Mouse (Mus musculus): ENCODE measurements around the gene Ptger3. TPM values are rescaled to one million over a fixed set of nuclear protein-coding genes. Genes with fewer than 3 reads are reported as not detected.

Ptger3 gene
- polyA plus RNA-seq, 1 experiment, result 0.01 TPM

DNA sequence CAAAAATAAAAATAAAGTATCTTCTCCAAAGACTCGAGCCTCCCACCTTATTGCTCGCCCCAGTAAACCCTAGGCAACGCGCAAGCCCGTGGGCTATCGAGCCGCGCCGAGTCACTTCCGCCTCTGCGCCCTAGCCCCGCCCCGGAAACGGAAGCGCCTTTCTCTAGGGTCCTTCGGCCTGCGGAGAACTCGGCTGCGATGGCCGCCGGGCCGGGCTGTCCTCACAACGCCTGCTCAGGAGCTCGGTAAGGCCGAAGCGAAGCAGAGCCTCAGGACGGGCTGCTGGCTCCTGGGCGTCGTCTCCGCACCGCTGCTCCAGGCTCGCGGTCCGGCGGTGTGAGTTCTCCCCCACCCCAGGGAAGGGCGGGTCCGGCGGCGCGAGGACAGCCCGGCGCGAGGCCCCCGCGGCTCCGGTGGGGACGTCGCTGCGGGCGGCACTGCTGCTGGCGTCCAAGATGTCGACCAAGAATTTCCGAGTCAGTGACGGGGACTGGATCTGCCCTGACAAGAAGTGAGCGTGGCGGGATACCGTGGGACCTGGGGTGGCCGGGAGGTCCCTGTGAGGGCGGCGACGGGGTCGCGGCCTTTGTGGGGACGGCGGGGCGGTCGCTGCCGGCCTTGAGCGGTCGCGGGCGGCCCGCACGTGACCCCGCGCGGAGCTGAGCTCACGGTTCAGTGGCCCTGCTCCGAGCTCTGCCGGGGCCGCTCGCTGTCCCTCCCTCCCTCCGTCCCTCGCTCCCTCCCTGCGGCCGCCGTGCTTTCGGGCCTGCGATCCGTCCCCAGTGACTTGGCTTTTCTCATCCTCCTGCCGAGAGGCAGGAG lies 32.5 kb upstream of the Ptger3 start, which contains the start of gene Zranb2:
TSS of gene Zranb2 (plus strand) at position 197 of the 822 bp plus-strand sequence.
- H3K79me3 ChIP-seq (ENCODE audit: low read depth), result peaks cover 45% of the 10 kb centered on the region
- H3K27me3 ChIP-seq (ENCODE audit: control insufficient read depth, insufficient read depth, insufficient read length), result no peaks in the 10 kb centered on the region
- H3ac ChIP-seq (ENCODE audit: control insufficient read depth, insufficient read length, low read depth), result peak within 1 kb of the TSS; percentile 99
- peaks cover 51% of the 10 kb centered on the region for H3K79me2 ChIP-seq (ENCODE audit: control insufficient read depth, insufficient read depth)
- peak within 1 kb of the TSS; percentile 74 for H3K4me3 ChIP-seq (ENCODE audit: insufficient read depth, poor library complexity, severe bottlenecking)
- peak; percentile 70 for TF ChIP-seq USF1 (IDR thresholded peaks at IDR 0.05; ENCODE audit: low read depth)
- peak; percentile 99 for TF ChIP-seq MAX (IDR thresholded peaks at IDR 0.05)
- no peak for TF ChIP-seq CTCF (IDR thresholded peaks at IDR 0.05; ENCODE audit: control insufficient read depth, insufficient read depth, insufficient read length)
- H3K36me3 ChIP-seq (ENCODE audit: control insufficient read depth, insufficient read depth), result peaks cover 36% of the 10 kb centered on the region

- Histone ChIP-seq H3K27me3 (ENCODE audit: control insufficient read depth, insufficient read depth, insufficient read length) (no peaks in the 10 kb centered on the region), H3K36me3 (ENCODE audit: control insufficient read depth, insufficient read depth) (peaks cover 43% of the 10 kb centered on the region), H3K79me3 (ENCODE audit: low read depth) (peaks cover 47% of the 10 kb centered on the region), H3ac (ENCODE audit: control insufficient read depth, insufficient read length, low read depth) (peak overlapping the region; percentile 99), H3K79me2 (ENCODE audit: control insufficient read depth, insufficient read depth) (peaks cover 59% of the 10 kb centered on the region), H3K4me3 (ENCODE audit: insufficient read depth, poor library complexity, severe bottlenecking) (peak overlapping the region; percentile 74)
- TF ChIP-seq MYOD1 (IDR thresholded peaks at IDR 0.05; ENCODE audit: control insufficient read depth, insufficient read length, low read depth) (no peak), CTCF (IDR thresholded peaks at IDR 0.05; ENCODE audit: control insufficient read depth, insufficient read depth, insufficient read length) (no peak)
Observed at GRCm38 (mm10) chr3:157534786-157535415, 31.8 kb upstream of the Ptger3 start.

DNA sequence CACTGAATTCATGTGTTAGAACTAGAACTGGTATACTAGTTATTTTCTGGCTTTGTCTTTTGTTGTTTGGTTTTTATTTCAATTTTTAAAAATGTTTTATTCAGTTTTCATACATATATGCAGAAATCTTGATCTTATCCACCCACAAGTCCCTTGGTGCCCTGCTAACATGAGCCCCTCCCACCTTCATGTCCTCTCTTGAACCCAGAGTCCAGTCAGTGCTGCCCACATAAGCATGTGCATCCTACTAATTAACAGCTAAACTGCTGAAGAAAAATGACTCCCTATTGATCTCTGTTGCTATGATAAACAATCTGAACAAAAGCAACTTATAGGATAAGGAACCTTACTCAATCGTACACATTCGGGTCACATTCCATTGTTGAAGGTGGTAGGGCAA lies 17.4 kb upstream of the Ptger3 start:
- no peak for TF ChIP-seq CEBPB (IDR thresholded peaks at IDR 0.05; ENCODE audit: low read depth)
- no peak for TF ChIP-seq FOSL1 (IDR thresholded peaks at IDR 0.05; ENCODE audit: insufficient read depth, low read length, poor library complexity, severe bottlenecking)
- TF ChIP-seq CTCF (IDR thresholded peaks at IDR 0.05; ENCODE audit: control insufficient read depth, insufficient read depth, insufficient read length), result no peak
- no peak for TF ChIP-seq MYOD1 (IDR thresholded peaks at IDR 0.05; ENCODE audit: control insufficient read depth, insufficient read length, low read depth)
- TF ChIP-seq MAX (IDR thresholded peaks at IDR 0.05), result no peak
- TF ChIP-seq USF1 (IDR thresholded peaks at IDR 0.05; ENCODE audit: low read depth), result no peak
- no peak for TF ChIP-seq MYOG (IDR thresholded peaks at IDR 0.05; ENCODE audit: control insufficient read depth, extremely low read depth, insufficient read length)
- no peaks in the 10 kb centered on the region for H3K27me3 ChIP-seq (ENCODE audit: control insufficient read depth, insufficient read depth, insufficient read length)
- no peak overlapping the region for H3K4me3 ChIP-seq (ENCODE audit: insufficient read depth, poor library complexity, severe bottlenecking)
- peaks cover 64% of the 10 kb centered on the region for H3K36me3 ChIP-seq (ENCODE audit: control insufficient read depth, insufficient read depth)
- no peak overlapping the region for H3ac ChIP-seq (ENCODE audit: control insufficient read depth, insufficient read length, low read depth)
- no peaks in the 10 kb centered on the region for H3K79me2 ChIP-seq (ENCODE audit: control insufficient read depth, insufficient read depth)
- no peaks in the 10 kb centered on the region for H3K79me3 ChIP-seq (ENCODE audit: low read depth)

DNA sequence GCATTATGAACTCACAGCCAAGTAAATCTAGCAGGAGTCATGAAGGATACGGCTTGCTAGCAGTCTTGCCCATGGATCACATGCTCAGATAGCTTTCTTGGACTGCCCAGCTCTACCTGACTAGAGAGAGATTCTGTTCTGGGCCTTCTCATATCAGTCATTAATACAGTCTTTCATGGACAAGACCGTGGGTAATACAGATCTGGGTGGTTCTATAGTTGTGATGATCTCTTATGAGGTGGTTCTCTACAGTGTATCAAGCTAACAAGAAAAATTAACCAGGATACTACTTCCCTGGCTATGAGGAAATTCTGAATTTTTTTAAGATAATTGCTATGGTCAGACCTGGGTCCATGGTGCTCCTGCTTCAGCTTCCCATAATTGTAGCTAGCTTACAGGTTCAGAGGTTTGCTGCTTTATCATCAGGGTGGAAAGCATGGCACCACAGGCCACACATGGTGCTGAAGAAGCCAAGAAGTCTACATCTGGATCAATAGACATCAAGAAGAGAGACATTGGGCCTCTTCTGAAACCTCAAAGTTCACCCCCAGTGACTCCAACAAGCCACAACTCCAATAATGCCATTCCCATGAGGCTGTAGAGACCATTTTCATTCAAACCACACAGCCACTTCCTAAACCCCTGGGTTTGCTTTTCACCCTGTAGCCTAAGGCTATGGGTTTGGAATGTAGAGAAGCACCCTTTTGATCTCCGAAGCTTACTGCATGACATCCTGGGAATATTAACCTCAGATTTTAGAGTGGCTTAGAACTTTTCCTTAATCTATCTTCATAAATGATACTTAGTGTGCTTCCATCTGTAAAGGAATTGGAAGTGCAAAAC lies 16.7 kb upstream of the Ptger3 start:
- no peak for TF ChIP-seq USF1 (IDR thresholded peaks at IDR 0.05; ENCODE audit: low read depth)
- no peak for TF ChIP-seq MAX (IDR thresholded peaks at IDR 0.05)
- TF ChIP-seq MYOG (IDR thresholded peaks at IDR 0.05; ENCODE audit: control insufficient read depth, extremely low read depth, insufficient read length), result no peak
- no peak for TF ChIP-seq FOSL1 (IDR thresholded peaks at IDR 0.05; ENCODE audit: insufficient read depth, low read length, poor library complexity, severe bottlenecking)
- TF ChIP-seq CTCF (IDR thresholded peaks at IDR 0.05; ENCODE audit: control insufficient read depth, insufficient read depth, insufficient read length), result no peak
- TF ChIP-seq CEBPB (IDR thresholded peaks at IDR 0.05; ENCODE audit: low read depth), result no peak
- no peak for TF ChIP-seq MYOD1 (IDR thresholded peaks at IDR 0.05; ENCODE audit: control insufficient read depth, insufficient read length, low read depth)
- Histone ChIP-seq H3K27me3 (ENCODE audit: control insufficient read depth, insufficient read depth, insufficient read length) (no peaks in the 10 kb centered on the region), H3K4me3 (ENCODE audit: insufficient read depth, poor library complexity, severe bottlenecking) (no peak overlapping the region), H3K79me3 (ENCODE audit: low read depth) (no peaks in the 10 kb centered on the region), H3ac (ENCODE audit: control insufficient read depth, insufficient read length, low read depth) (no peak overlapping the region), H3K36me3 (ENCODE audit: control insufficient read depth, insufficient read depth) (peaks cover 57% of the 10 kb centered on the region), H3K79me2 (ENCODE audit: control insufficient read depth, insufficient read depth) (no peaks in the 10 kb centered on the region)

DNA sequence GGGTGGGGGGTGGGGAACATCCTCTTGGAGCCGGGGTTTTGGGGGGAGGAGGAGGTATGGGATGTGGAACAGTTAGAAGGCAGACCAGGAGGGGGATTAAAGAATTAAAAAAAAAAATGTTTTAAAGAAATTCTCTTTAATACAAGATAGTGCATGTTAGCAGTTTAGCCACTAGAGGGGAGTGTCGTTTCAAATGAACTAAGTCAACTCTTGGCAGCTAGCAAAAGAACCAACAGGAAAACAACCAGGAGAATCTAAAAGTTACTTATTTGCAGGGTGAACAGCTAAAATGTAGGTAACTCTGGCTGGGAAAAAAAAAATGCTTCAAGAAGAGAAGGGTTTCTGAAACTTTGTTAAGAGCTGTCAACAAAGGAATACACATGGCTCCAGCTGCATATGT lies 1.5 kb upstream of the Ptger3 start:
- H3K36me3 ChIP-seq (ENCODE audit: control insufficient read depth, insufficient read depth), result no peaks in the 10 kb centered on the region

More for the DNA sequence above, 1.5 kb upstream of the Ptger3 start:
- TF ChIP-seq CEBPB (IDR thresholded peaks at IDR 0.05; ENCODE audit: low read depth) (no peak), MYOD1 (IDR thresholded peaks at IDR 0.05; ENCODE audit: control insufficient read depth, insufficient read length, low read depth) (no peak), MYOG (IDR thresholded peaks at IDR 0.05; ENCODE audit: control insufficient read depth, extremely low read depth, insufficient read length) (no peak), CTCF (IDR thresholded peaks at IDR 0.05; ENCODE audit: control insufficient read depth, insufficient read depth, insufficient read length) (no peak), USF1 (IDR thresholded peaks at IDR 0.05; ENCODE audit: low read depth) (no peak), FOSL1 (IDR thresholded peaks at IDR 0.05; ENCODE audit: insufficient read depth, low read length, poor library complexity, severe bottlenecking) (no peak), MAX (IDR thresholded peaks at IDR 0.05) (no peak)
- H3ac ChIP-seq (ENCODE audit: control insufficient read depth, insufficient read length, low read depth), result no peak overlapping the region
- H3K4me3 ChIP-seq (ENCODE audit: insufficient read depth, poor library complexity, severe bottlenecking), result no peak overlapping the region
- H3K27me3 ChIP-seq (ENCODE audit: control insufficient read depth, insufficient read depth, insufficient read length), result peaks cover 18% of the 10 kb centered on the region
- H3K79me3 ChIP-seq (ENCODE audit: low read depth), result no peaks in the 10 kb centered on the region
- no peaks in the 10 kb centered on the region for H3K79me2 ChIP-seq (ENCODE audit: control insufficient read depth, insufficient read depth)

All from C2C12 (cell line).